Mouse (Mus musculus): ENCODE measurements around the gene Gm6465. TPM values are rescaled to one million over a fixed set of nuclear protein-coding genes. Genes with fewer than 3 reads are reported as not detected.

The Gm6465 gene
- total RNA-seq (2023): not detected

GRCm38 (mm10) chr5:11845239-11845638 is at the start of gene Gm6465:
Gene Gm6465 (plus strand): TSS chr5:11845539.

Other genes with a start within 250 kb of the Gm6465 start
- gene Gm8922, start 163.6 kb upstream of the Gm6465 start, total RNA-seq (2023): not detected
- gene Gm8926, start 75.0 kb upstream of the Gm6465 start, total RNA-seq (2023): not detected
- not detected for gene 4933402N22Rik, start 72.5 kb downstream of the Gm6465 start, total RNA-seq (2023)

All from CD4-positive naive resting alpha-beta T cell, adult 57 days (primary cell).